Comparison of ENCODE assay signal across 8 mouse cellular contexts in genomic region chr8:71511644-71512043, GRCm38 (mm10). TPM values are rescaled to one million over a fixed set of nuclear protein-coding genes. Genes with fewer than 3 reads are reported as not detected.
DNase-seq lines count a peak whose midpoint lies in the region; TF ChIP-seq lines count a peak whose summit lies in the region.

TSS of gene Plvap (minus strand) at chr8:71511752.

- H3K27ac ChIP-seq in thymus, adult 2 months (ENCODE audit: control insufficient read depth, insufficient read depth, low read length) = no peak within 1 kb of the TSS

- no peak for DNase-seq in thymus, adult 2 months
- DNase-seq in thymus, postnatal 10 days (ENCODE audit: low spot score in 2 of 2) = no peak
- no peak for DNase-seq in gonadal fat pad, adult 2 months (ENCODE audit: low read depth)
- DNase-seq in kidney, adult 18-20 months = peak; percentile 51
- DNase-seq in lung, adult 2 months = peak; percentile 35
- DNase-seq in left cerebral cortex, postnatal 14 days (ENCODE audit: low spot score in 2 of 2) = no peak
- no peak for DNase-seq in layer of hippocampus, postnatal 14 days (ENCODE audit: low spot score in 2 of 2)
- DNase-seq in right cerebral cortex, postnatal 4 days = no peak

- peaks cover 3% of the 10 kb centered on the region; the same call in 1 of the 2 replicates for H3K27me3 ChIP-seq in thymus, adult 2 months (ENCODE audit: control insufficient read depth, insufficient read depth, low read length)

- no peak for TF ChIP-seq CTCF in thymus, adult 2 months (IDR thresholded peaks at IDR 0.05; ENCODE audit: borderline replicate concordance, control insufficient read depth, extremely low read depth, insufficient read depth, low read length, poor library complexity)
- TF ChIP-seq CTCF in lung, adult 2 months (IDR thresholded peaks at IDR 0.05; ENCODE audit: insufficient read depth, low read length) = no peak

- no peak within 1 kb of the TSS for H3K4me3 ChIP-seq in thymus, adult 2 months (ENCODE audit: control insufficient read depth, insufficient read depth, low read length)
- H3K4me3 ChIP-seq in lung, adult 2 months (replicated peaks; ENCODE audit: extremely low read depth, low read depth, low read length) = peak within 1 kb of the TSS; percentile 96

- TF ChIP-seq POLR2A in thymus, adult 2 months (IDR thresholded peaks at IDR 0.05; ENCODE audit: control insufficient read depth, extremely low read depth, insufficient read depth, low read length, poor library complexity) = no peak
- TF ChIP-seq POLR2A in lung, adult 2 months (IDR thresholded peaks at IDR 0.05; ENCODE audit: borderline replicate concordance, extremely low read depth, low read depth, low read length) = peak; percentile 90; the same call in 1 of the 2 replicates

- intact Hi-C loops in left cerebral cortex, postnatal 14 days (cut with DNase I) = no loop called here

- 7% methylated on average over 14 of the region's 14 CpGs for WGBS in thymus, adult 2 months
- WGBS in lung, adult 2 months = 17% methylated on average over 14 of the region's 14 CpGs

- no peaks in the 10 kb centered on the region for H3K36me3 ChIP-seq in thymus, adult 2 months (ENCODE audit: control insufficient read depth, insufficient read depth, low read length)

- peaks cover 8% of the 10 kb centered on the region for H3K4me1 ChIP-seq in thymus, adult 2 months (replicated peaks; ENCODE audit: control insufficient read depth, insufficient read depth, low read length)
- peaks cover 8% of the 10 kb centered on the region for H3K4me1 ChIP-seq in lung, adult 2 months (ENCODE audit: control insufficient read depth, insufficient read depth, low read length)

RNA-seq across cellular contexts. Expression of gene Plvap, which starts in this region (rescaled TPM):
- 59.2 and 62.6 TPM in 2 replicates for polyA plus RNA-seq in thymus, adult 2 months (2012; rRNA removed)
- polyA plus RNA-seq in gonadal fat pad, adult 2 months (2012; rRNA removed) = 91.9 and 104 TPM in 2 replicates
- 1,109 and 1,564 TPM in 2 replicates for polyA plus RNA-seq in lung, adult 2 months (2012; rRNA removed)
- total RNA-seq in left cerebral cortex, postnatal 14 days (2021) = 1 to 10 TPM; 6.6 to 7.6 TPM
- total RNA-seq in layer of hippocampus, postnatal 14 days (2021) = 1 to 10 TPM; 7.2 to 7.6 TPM

Comparison
In these comparisons a context has a peak if more than half of its experiments do, and no peak if none do; other contexts are left out.
1. RNA of gene Plvap (polyA plus RNA-seq): 1,109 to 1,564 TPM in lung, adult 2 months; 91.9 to 104 TPM in gonadal fat pad, adult 2 months and 59.2 to 62.6 TPM in thymus, adult 2 months; every median in the first group is over 10 times any median in the second.
2. DNase-seq: peak in kidney, adult 18-20 months (single experiment) and lung, adult 2 months (single experiment); none in thymus, adult 2 months (single experiment), thymus, postnatal 10 days (0 of 2), gonadal fat pad, adult 2 months (single experiment), left cerebral cortex, postnatal 14 days (0 of 2), layer of hippocampus, postnatal 14 days (0 of 2) and right cerebral cortex, postnatal 4 days (single experiment).